Mouse (Mus musculus): ENCODE measurements around the gene Snx18.

Gene Snx18

DNA sequence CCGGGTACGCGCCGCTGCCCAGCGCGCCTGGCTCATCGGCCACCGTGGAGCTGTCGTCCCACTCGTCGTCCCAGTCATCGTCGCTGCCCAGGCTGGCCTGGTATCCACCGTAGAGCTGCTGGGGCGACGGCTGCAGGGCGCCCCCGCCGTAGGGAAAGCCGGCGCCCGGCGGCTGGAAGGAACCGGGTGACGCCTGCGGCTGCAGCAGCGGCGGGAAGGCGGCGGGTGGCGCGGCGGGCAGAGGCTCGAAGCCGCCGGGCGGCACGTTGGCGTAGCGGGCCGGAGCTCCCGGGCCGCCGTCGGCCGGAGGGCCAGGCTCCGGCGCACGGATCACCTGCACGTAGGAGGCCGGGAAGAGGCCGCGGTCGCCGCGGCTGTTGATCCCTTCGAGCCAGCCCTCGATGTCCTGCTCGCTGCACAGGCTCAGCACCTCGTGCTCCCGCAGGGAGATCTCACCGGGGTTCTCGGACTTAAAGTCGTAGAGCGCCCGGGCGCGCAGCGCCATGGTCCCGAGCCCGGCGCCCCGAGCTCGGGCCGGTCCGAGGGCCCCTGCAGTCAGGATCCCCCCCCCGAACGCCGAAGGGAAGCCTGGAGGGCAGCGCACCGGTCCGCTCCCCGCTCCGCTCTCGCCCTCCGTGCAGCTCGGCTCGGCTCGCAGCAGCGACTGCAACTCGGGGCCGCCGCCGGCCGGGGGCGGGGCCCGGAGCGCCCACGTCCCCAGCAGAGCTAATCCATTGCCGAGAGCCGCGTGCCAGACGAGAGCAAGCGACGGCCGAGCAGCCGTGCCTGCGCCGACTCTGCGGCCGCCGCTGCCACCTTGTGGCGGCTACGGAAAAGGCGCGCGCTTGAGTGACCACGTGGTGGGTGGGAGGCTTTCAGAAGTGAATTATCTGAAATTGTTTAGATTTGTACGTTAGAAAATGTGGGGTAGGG, at the start of gene Snx18:
Snx18 (minus strand) TSS at position 674 of the 933 bp plus-strand sequence.
- DNase-seq, result peak; percentile 91

DNA sequence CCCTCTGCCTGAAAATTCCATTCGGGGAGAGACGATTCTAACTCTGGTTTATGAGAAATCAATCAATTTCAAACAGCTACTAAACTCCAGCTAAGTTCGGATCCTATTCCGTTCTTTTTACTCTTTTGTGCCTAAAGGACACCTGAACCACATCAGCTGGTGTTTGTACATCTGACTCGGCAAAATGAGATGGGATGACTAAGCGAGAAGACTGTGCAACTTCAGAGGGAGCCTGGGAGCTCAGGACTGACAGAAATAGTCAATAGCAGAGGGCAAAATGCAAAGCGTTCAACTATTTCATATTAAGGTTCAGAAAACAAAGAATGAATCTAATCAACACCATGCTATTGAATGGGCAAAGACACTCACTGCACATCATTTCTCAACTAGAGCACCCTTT, 45.5 kb upstream of the Snx18 start:
- no peak for DNase-seq

- peak; percentile 74 for DNase-seq
Observed at GRCm38 (mm10) chr13:113663151-113663779, 44.9 kb upstream of the Snx18 start, which contains the start of gene Hspb3. TSS of gene Hspb3 (minus strand) at chr13:113663676.

DNA sequence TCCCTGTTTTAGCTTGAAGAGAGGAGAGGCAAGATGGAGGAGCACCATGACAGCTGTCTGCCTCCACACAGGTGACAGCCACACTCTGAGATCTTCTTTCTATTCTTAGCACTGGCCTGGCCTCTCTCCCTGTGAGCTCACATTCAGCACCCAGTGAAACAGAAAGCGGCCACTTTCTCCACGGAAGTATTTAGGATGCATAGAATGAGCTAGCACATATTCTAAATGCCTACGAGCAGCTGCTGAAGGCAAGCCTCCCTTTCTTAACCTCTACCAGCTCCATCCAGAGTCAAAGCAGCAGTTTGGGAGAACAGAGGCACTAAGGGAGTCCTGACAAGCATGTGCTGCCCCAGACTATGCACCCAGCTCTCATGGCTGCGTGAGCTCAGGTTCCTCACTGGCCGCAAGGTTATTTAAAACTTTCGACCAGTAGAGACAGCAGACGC, 43.5 kb upstream of the Snx18 start:
- DNase-seq, result no peak

DNA sequence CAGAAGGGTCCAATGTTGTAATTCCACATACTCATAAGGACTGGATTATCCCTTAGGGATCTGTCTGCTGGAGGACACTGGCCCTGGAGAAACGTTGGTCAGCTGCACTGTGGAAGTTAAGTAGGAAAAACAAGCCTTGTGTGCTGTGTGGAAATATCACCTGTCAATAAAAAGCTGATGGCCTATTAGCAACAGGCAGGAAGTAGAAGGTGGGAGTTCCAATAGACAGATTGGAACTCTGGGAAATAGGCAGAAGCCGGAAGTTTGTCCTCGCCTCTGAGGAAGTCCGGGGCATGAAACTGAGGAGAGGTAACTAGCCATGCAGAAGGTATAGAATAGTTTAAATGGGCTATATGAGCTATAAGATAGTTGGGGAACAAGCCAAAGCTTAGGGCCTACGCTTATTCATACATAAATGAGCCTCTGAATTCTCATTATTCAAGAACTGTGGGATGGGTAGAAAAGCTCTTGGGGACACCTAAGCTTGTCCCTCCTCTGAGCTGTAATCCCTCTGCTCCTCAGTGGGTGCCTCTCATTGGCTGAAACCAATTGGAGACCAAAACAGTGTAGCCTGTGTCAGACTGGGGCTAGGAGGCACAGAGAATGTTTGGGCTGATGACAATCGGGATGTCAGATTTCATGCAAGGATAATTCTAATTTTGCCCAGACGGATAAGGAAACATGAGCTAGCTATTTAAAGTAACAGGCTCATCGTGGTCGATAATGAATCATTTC, 42.4 kb upstream of the Snx18 start:
- DNase-seq, result no peak

- no peak for DNase-seq
Observed at GRCm38 (mm10) chr13:113657204-113657603, 38.8 kb upstream of the Snx18 start.

- DNase-seq, result no peak
Observed at GRCm38 (mm10) chr13:113656639-113657038, 38.3 kb upstream of the Snx18 start.

DNA sequence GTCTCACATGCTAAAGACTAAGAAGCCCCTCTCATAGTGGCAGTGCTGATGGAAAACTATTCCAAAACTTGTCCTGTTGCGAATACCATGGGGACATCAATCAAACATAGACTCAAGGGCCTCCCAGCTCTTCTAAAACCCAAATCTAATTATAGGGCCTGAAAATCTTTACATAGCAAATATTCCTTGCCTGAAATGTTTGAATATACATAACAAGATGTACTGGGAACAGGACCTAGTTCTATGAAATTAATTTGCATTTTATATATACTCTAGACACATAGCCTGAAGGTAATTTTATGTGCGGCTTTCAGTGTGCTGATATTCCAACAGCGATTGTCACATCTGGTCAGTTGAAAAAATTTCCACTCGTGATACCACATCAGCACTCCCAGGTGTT, 37.1 kb upstream of the Snx18 start:
- no peak for DNase-seq

DNA sequence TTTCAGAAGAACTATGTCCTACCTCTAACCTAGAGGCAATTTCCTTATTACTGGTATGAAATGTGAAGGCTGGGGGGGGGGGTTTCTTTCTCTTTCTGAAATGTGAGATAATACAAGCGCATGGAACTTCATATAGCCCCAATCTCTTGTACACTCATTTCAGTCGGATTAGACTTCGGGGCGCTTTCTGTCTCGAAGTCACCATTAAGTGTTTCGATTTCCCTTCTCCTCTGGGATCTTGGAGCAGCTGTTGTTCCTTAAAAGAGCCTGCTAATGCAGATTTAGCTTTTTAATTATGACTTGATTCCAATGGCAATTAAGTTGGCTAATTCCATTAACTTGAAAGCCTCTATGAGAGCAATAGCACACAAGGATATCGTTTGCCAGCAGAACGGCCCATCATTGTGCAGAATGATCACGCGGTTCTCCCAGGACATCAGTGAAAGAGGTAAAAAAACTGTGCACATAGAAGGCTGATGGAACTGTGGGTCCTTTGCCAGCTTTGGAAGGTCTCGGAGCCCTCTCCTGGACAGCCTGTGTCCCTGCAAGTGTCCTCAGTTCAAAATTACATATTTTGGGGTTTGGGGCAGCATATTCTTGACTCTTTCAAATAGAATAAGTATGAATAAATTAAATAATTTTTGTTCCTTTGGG, 22.7 kb upstream of the Snx18 start:
- no peak for DNase-seq

- DNase-seq, result no peak
Observed at GRCm38 (mm10) chr13:113638914-113639313, 20.6 kb upstream of the Snx18 start.

GRCm38 (mm10) chr13:113635799-113636222, 17.4 kb upstream of the Snx18 start:
- no peak for DNase-seq

DNA sequence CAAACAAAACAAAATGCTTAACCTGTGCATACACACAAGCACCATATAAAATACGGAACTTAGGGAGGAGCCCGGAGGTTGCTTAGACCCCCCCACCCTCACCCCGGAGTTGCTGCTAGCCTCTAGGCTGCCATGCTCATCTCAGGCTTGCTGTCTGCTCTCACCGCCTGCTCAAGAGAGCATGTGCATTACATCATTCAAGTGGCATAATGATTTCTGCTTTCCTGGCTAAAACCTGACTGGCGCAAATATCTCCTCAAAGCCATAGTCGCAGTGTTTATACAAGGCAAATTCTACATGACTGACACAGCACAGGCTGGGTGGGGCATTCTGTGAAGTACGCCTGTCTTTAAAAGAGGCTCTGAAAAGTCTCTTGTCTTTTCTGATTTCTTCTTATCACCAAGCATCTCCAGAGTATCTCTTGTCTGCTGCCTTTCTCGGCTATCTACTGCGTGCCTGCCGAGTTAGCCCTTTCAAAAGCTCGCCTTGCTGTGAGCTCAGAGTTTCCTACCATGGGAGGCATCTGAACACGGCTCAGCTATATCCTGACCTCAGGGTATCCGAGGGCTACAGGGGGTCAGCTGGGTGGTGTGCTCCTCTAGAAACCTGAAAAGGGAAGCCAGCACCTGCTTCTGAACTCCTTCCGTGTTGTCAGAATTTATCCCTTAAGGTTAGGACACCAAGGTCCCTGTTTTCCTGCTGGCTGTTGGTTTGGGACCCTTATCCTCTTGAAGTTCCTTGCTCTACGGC, 16.5 kb upstream of the Snx18 start:
- no peak for DNase-seq

DNA sequence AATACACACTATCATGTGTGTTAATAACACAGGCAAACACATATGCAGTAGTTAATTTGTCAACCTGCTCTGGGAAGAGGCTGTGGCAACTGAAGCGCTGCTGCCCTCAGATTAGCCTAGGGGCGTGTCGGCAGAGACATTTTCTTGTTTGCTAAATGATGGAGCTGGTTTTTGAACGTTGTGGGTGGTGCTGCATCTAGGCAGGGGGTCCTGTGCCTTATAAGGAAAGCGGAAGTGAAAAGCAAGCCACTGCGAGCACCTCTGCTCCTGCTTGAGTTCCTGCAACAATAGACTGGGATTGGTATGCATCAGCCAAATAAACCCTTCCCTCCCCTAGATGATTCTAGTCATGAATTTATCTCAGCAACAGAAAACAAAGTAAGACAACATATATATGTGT, 14.1 kb upstream of the Snx18 start:
- no peak for DNase-seq

DNA sequence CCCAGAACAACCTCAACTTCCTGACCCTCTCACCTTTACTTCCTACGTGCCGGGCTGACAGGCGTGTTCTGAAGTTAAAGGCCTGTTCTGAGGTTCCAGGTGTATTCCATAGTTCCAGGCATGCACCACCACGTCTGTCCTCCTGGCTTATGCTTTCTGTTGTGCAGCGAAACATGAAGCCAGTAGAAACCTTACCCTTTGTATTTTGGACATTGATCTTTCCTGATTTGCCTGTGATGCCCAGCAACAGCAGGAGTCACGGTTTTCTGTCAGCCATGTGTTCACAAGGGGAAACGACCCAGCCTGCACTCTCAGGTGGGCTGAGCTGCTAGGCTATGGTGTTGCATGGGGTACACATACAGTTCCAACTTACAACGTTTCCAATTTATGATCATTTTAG, 9.2 kb upstream of the Snx18 start:
- DNase-seq, result no peak

DNA sequence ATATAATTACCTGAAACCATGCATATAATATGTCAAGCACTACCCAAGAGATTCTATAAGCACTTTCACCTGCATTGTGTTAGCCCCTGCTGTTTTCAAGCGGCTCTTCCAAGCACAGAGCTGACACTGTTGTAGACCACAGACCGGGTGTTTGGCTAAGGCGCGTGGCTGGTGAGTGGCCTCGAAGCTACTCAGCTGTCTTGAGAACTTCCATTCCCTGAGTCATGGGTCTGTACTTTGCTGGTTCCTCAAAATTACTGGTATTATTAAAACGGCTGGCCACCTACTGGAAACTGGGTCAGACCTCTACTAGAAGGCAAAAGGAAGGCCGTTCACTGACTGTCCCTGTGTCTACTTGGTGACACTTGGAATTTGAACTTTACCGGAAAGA, 4.5 kb upstream of the Snx18 start:
- no peak for DNase-seq

DNA sequence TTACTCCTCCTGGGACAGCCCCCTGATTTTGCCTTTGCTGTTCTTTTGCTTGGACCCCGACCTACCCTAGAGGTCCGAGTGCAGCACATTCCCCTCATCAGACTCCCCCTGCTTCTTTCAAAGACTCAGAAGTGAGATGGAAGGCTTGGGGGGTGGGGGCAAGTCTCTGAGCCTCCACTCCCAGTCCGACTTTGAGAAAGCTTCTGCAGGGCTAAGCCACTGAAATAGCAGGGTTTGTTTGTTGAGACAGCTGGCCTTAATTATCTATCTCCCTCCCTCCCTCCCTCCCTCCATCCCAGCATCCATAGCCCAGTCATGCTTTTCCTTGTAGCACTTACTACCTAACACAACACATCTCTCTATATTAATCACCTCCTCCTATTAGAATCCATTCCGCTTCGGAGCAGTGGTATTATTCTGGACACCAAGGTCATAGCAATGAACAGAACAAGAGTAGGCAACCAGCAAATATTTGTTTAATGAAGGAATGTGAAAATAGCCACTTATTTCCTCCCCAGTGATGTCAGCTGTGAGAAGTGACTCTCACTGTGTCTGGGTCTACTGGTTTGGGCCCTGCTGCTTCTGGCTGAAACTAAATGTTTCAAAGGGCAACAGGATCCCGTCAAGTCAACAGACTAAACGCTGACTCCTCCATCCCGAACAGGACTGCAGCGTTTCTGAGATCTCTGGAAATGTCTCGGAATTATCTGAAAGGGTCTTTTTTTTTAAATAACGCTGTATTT, 3.9 kb upstream of the Snx18 start:
- no peak for DNase-seq

DNA sequence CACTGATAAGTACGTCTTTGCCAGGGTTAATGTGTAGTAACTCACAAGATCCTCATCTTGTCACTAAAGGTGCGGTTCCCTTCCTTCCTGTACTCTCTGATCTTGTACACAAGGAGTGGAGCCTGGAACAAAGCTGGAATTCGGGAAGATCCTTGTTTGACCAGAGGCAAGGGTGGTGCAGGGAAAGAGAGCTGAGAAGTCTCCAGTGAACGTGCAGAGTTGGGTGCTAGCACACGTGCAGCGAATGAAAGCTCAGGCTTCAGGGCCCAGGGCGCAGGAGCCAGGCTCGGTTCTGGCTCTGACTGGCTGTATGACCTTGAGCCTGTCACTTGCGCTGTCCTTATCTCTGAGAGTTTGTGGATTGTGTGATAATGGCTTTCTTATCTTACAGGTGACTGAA, 639 bp upstream of the Snx18 start:
- DNase-seq, result no peak

- peak; percentile 49 for DNase-seq
Observed at GRCm38 (mm10) chr13:113617338-113617890, 950 bp downstream of the Snx18 start.

DNA sequence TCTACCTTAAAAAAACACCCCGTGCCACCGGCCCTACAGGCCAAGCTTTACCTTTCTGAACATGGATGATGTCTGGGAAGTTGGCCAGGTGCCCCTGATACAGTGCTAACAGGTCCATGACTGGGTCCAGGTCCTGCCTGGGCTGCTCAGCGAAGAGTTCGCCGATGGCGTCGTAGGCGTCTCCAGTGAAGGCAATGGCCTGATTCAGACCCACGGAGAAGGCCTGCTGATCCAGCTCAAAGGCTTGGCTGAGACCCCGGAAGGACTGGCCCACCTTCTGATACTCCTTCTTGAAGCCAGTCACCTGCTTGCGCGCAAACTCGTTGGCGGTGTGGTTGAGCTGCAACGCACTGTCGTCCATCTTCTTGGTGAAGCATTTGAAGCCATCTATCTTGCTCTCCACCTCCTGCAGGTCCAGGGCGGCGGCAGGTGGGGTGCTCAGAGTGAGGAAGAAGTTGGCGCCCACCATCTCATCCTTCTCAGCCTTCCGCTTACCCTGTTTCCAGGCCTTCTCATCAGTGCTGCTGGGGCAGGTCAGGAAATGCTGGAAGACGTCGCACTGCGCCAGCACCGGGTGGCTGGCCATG, 1.5 kb downstream of the Snx18 start:
- DNase-seq, result peak; percentile 51

DNA sequence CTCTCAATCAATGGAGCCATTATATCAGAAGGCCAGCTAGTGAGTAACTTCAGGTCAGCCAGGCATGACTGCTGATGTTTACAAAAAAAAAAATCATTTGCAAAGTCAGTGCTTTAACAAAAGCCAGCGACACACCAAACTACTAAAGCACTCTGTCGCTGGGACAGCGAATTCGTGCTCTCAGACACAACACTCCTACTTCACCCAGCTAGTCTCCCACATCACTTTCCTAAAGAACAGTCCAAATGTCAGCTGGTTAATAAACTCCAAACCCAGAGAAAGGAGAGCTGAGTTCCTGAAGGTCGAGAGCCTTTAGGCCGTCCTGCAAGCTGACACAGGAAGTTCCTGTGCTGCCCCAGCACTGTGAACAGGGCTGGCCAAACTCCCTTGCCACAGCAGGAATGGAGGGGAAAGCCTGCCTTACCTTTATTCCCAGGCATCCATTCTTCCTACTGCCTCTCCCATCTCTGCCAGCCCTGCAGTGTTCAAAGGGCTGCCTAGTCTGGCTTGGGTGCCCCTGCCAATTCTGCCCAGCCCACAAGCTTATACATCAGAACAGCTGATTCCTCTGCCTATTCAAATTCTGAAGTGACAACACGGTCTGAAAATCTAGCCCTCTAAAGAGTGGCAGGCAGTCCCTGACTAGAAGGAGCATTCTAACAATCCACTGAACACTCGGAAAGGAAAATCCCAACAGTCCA, 2.2 kb downstream of the Snx18 start:
- DNase-seq, result no peak
